Mouse (Mus musculus) gastrocnemius, adult 18-20 months (tissue): ENCODE results near the gene Spz1. TPM values are rescaled to one million over a fixed set of nuclear protein-coding genes. Genes with fewer than 3 reads are reported as not detected.
"Not testable (repeated sequence)": the region's sequence is repeated elsewhere in the genome, so short reads cannot be mapped to it uniquely, and the experiment has no call there.

Experiments used
- DNase-seq: peaks from one replicate; pipeline ENCODE4 v3.0.0; 2021; ENCODE audit warnings: low spot score
- long read RNA-seq, 2 experiments: library from polyadenylated mRNA; stranded (forward); transcript quantifications; one replicate each; pipeline ENCODE4 v2.0.0; 2021
- total RNA-seq, 2 experiments: library from RNA; stranded (reverse); gene quantifications; 2 replicates each; pipeline ENCODE4 v1.2.3; 2021

Spz1 gene
- total RNA-seq = not detected
- long read RNA-seq, experiment 1 = 0 reads
- long read RNA-seq, experiment 2 = 0 reads

GRCm38 (mm10) chr13:92576072-92576471, at the start of gene Spz1:
Gene Spz1, minus strand, starts transcription at chr13:92576172.
- no peak for DNase-seq

GRCm38 (mm10) chr13:92616459-92616858, 40.5 kb upstream of the Spz1 start:
- no peak for DNase-seq

- no peak for DNase-seq
These were observed 39.2 kb upstream of the Spz1 start for GRCm38 (mm10) chr13:92615201-92615600.

- DNase-seq = no peak
These were observed 37.1 kb upstream of the Spz1 start for GRCm38 (mm10) chr13:92613094-92613493.

GRCm38 (mm10) chr13:92611917-92612316, 35.9 kb upstream of the Spz1 start:
- no peak for DNase-seq

GRCm38 (mm10) chr13:92611254-92611784, 35.3 kb upstream of the Spz1 start:
- DNase-seq = peak; percentile 17

- DNase-seq = peak; percentile 96
These were observed 34.6 kb upstream of the Spz1 start, which contains the start of gene Serinc5 for GRCm38 (mm10) chr13:92610311-92611221. Gene Serinc5, plus strand, starts transcription at chr13:92611091.

- DNase-seq = peak; percentile 34
These were observed 33.7 kb upstream of the Spz1 start for GRCm38 (mm10) chr13:92609486-92610310.

GRCm38 (mm10) chr13:92605306-92605705, 29.3 kb upstream of the Spz1 start:
- not testable (repeated sequence) for DNase-seq

- DNase-seq = no peak
These were observed 19.5 kb upstream of the Spz1 start for GRCm38 (mm10) chr13:92595424-92595823.

GRCm38 (mm10) chr13:92594907-92595306, 18.9 kb upstream of the Spz1 start:
- DNase-seq = no peak

GRCm38 (mm10) chr13:92594481-92594880, 18.5 kb upstream of the Spz1 start:
- no peak for DNase-seq

GRCm38 (mm10) chr13:92593731-92594396, 17.9 kb upstream of the Spz1 start:
- no peak for DNase-seq

- no peak for DNase-seq
These were observed 17.0 kb upstream of the Spz1 start for GRCm38 (mm10) chr13:92592786-92593635.

- DNase-seq = no peak
These were observed 16.4 kb upstream of the Spz1 start for GRCm38 (mm10) chr13:92592268-92592785.

- no peak for DNase-seq
These were observed 15.3 kb upstream of the Spz1 start for GRCm38 (mm10) chr13:92591225-92591624.

GRCm38 (mm10) chr13:92589255-92589654, 13.3 kb upstream of the Spz1 start:
- DNase-seq = no peak

- DNase-seq = no peak
These were observed 12.7 kb upstream of the Spz1 start for GRCm38 (mm10) chr13:92588704-92589103.

GRCm38 (mm10) chr13:92584094-92584717, 8.2 kb upstream of the Spz1 start:
- no peak for DNase-seq
